Comparison of ENCODE assay signal across 8 mouse cellular contexts in the genomic region with DNA sequence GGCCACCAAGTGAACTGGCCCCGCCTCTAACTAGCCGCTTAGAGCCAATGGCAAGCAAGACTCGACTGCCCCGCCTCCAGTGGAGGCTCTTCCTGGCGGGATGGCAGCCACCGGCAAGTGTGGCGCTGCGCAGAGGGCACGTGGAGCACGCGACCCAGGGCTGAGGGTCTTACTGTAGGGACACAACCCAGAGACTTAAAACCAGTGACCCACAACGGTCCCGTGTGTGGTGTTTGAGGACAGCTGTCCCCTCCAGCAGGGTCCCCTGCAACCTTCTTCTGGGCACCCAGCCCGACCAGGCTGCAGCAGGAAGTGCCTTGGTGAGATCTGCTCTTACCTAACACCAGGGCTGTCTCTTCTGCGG. TPM values are rescaled to one million over a fixed set of nuclear protein-coding genes. Genes with fewer than 3 reads are reported as not detected.
A peak's percentile ranks its signal among the peaks of the same experiment; 100 is the strongest.
DNase-seq lines count a peak whose midpoint lies in the region; ATAC-seq and TF ChIP-seq lines count a peak whose summit lies in the region.

No protein-coding gene starts in this region.

- H3K36me3 ChIP-seq in hindbrain, embryonic 13.5 days: no peaks in the 10 kb centered on the region

- 3% methylated on average over 15 of the region's 15 CpGs for WGBS in hindbrain, embryonic 13.5 days

- TF ChIP-seq CTCF in Patski (IDR thresholded peaks at IDR 0.05): no peak

- no peaks in the 10 kb centered on the region for H3K27me3 ChIP-seq in Patski
- peaks cover 46% of the 10 kb centered on the region for H3K27me3 ChIP-seq in hindbrain, embryonic 13.5 days

- H3K9me3 ChIP-seq in hindbrain, embryonic 13.5 days: no peaks in the 10 kb centered on the region

- peak overlapping the region; percentile 55; the same call in 1 of the 2 replicates for H3K9ac ChIP-seq in hindbrain, embryonic 13.5 days

- peaks cover 13% of the 10 kb centered on the region for H3K4me1 ChIP-seq in hindbrain, embryonic 13.5 days (replicated peaks)

- H3K27ac ChIP-seq in hindbrain, embryonic 13.5 days: no peak overlapping the region

- POLR2A ChIA-PET in Patski (lab: Charles Lee): interaction anchor here (0.6 kb wide), 1 partner anchor 42 kb away, joined by 3 read pairs; no protein-coding TSS in a partner anchor

- H3K4me3 ChIP-seq in hindbrain, embryonic 13.5 days: peak overlapping the region; percentile 39

- in situ Hi-C loops in Patski (cut with MboI; ENCODE audit: low pct_unique_long_range_greater_than_20kb): loop anchor here (10.0 kb wide), 1 partner anchor 172 kb away; no protein-coding TSS in a partner anchor

- DNase-seq in Patski (ENCODE audit: low read depth, low spot score): no peak
- peak; percentile 43 for DNase-seq in cerebellum, adult 8-10 months
- peak; percentile 71 to 76 for DNase-seq in left cerebral cortex, adult 18-20 months (ENCODE audit: low spot score in 2 of 2)
- DNase-seq in right cerebral cortex, postnatal 25 days: peak; percentile 71
- peak; percentile 54 to 76 for DNase-seq in urinary bladder, postnatal 4 days (ENCODE audit: low spot score in 2 of 2)

- CTCF ChIA-PET in Patski (lab: Charles Lee): no interaction called here

- peak overlapping the region; percentile 72 for H3K4me2 ChIP-seq in hindbrain, embryonic 13.5 days

- ATAC-seq in Patski: peak; percentile 77
- peak; percentile 90 for ATAC-seq in frontal cortex, adult (ENCODE audit: low TSS enrichment)
- peak; percentile 90 for ATAC-seq in hindbrain, embryonic 13.5 days (ENCODE audit: low FRiP score)
- peak; percentile 95 for ATAC-seq in megakaryocyte, adult 5-6 weeks (ENCODE audit: poor library complexity, severe bottlenecking)

RNA-seq across cellular contexts. Expression of gene Osbpl5, which starts 0.2 kb away (rescaled TPM):
- polyA plus RNA-seq in Patski (2021): 50.0 TPM
- polyA plus RNA-seq in hindbrain, embryonic 13.5 days (2015; fragmentation: Nextera tagmentation; extraction: Ambion mirVana): 27.6 and 31.4 TPM in 2 replicates
- total RNA-seq in left cerebral cortex, adult 18-20 months (2021): 10 to 100 TPM; 34.1 to 36.6 TPM
- total RNA-seq in megakaryocyte, adult 5-6 weeks (2015): 1.5 and 3.5 TPM in 2 replicates
- total RNA-seq in megakaryocyte, adult 5-6 weeks (2017): 1.5 and 8.3 TPM in 2 replicates

RNA-seq across cellular contexts. Expression of gene Mrgprg, which starts 9.8 kb away (rescaled TPM):
- not detected for polyA plus RNA-seq in Patski (2021)
- polyA plus RNA-seq in hindbrain, embryonic 13.5 days (2015; fragmentation: Nextera tagmentation; extraction: Ambion mirVana): not detected in 2 replicates
- total RNA-seq in left cerebral cortex, adult 18-20 months (2021): not detected
- total RNA-seq in megakaryocyte, adult 5-6 weeks (2015): not detected in 2 replicates
- not detected in 2 replicates for total RNA-seq in megakaryocyte, adult 5-6 weeks (2017)

RNA-seq across cellular contexts. Expression of gene Mrgpre, which starts 27.3 kb away (rescaled TPM):
- polyA plus RNA-seq in Patski (2021): 5.1 TPM
- 3.8 and 4.0 TPM in 2 replicates for polyA plus RNA-seq in hindbrain, embryonic 13.5 days (2015; fragmentation: Nextera tagmentation; extraction: Ambion mirVana)
- total RNA-seq in left cerebral cortex, adult 18-20 months (2021): 1 to 10 TPM; 6.4 to 7.2 TPM
- total RNA-seq in megakaryocyte, adult 5-6 weeks (2015): 0.05 TPM in 1 of 2 replicates, not detected in the other
- total RNA-seq in megakaryocyte, adult 5-6 weeks (2017): not detected in 2 replicates

Comparison
In these comparisons a context has a peak if more than half of its experiments do, and no peak if none do; other contexts are left out.
1. RNA of gene Mrgpre, which starts 27.3 kb away (total RNA-seq): 6.4 to 7.2 TPM in left cerebral cortex, adult 18-20 months; 0.05 TPM in megakaryocyte, adult 5-6 weeks; every median in the first group is over 4 times any median in the second.
2. Peak in every context shown above with its lines, with median percentiles within 50 percentile points of each other: ATAC-seq.